Mouse (Mus musculus) skeletal muscle tissue, adult 2 months (tissue): ENCODE measurements around the gene Os9.
"Not testable (repeated sequence)": the region's sequence is repeated elsewhere in the genome, so short reads cannot be mapped to it uniquely, and the experiment has no call there.

Source experiments
- DNase-seq: peaks from one replicate; pipeline ENCODE4 v3.0.0-alpha.2; 2012; ENCODE audit warnings: low read depth, low spot score

The Os9 gene

DNA sequence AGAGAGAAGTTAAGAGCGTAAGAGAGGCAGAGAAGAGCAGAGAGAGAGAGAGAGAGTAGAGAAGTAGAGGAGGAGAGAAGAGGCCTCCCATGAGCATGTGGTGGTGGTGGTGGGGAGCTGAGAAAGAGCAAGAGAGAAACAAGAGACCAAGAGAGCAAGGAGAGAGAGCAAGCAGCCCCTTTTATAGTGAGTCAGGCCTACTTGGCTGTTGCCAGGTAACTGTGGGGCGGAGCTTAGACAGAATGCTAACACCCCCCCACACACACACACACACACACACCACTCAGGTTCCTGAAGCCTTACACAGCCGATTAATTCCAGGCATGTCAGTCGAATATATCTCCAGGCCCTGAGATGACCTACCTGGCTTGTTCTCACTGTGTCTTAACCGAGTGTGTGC is 24.4 kb upstream of the Os9 start:
- DNase-seq = no peak

DNA sequence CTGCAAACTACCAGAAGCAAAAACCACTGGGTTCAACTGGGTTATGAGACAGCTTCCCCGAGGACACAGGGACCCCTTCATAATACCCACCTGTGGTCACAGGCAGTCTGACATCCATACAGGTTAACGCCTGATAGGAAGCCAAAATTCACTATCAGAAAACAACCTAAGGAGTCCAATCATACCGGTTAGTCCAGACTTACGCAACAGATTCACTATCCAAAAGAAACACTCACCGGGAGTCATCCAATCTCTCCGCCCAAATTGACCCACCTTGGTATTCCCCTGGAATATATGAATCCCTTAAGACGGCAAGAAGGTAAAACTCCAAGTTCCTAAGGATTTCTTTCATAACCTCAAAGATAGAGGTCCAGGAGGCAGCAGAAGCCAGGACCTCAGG is 23.6 kb upstream of the Os9 start:
- DNase-seq = no peak

DNA sequence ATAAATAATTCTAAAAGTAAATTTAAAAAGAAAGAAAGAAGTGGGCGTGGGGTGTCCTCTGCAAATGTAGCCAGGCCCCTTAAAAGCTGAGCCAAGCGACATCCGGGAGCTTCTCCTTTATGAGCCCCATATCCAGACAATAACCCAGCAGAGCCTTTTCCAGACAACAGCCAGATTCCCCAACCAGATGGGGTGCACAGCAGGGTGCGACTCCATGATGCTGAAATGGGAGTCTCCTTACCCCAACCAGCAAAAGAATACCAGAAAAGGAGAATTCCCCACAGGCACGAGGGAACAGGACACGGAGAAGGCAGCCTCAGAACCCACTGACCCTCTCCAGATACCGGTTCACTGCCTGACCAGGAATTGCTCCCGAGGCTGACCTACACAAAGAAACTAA is 22.3 kb upstream of the Os9 start:
- no peak for DNase-seq

DNA sequence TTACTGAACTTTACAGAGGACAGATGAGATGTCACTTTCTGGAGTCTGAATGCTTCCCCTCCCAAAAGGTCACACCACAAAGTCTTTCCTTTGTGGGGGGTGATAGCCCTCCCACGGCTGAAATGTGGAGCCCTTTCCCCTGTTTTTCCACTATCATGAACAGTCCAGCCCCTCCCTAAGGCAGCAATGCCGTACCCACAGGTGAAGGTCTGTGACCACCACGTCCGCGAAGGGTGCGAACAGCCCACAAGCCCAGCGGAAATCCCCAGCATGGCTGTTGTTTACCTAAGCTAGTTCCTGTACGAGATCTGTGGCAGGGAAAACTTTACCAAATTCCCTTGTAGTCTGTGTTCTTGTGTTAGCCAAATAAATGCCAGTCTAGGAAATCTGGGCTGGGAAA is 20.6 kb upstream of the Os9 start:
- DNase-seq = no peak

DNA sequence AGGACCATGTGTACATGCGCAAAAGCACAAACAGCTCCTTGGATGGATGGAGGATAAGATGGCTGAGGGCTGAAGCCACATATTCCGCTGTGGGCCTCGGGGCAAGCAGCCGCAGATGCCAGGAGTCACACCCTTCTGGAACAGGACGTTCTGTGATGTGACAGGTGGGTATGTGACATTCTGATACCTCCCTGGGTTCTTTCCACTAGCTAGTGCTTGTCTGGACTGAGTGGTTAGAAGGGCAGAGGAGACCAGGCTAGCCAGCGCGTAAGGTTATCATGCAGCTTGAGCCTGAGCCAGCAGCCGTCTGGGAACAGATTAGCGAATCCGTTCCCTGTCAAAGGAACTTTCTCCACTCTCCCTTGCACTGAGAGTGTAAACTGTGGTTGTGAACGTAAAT is 20.0 kb upstream of the Os9 start:
- DNase-seq = no peak

DNA sequence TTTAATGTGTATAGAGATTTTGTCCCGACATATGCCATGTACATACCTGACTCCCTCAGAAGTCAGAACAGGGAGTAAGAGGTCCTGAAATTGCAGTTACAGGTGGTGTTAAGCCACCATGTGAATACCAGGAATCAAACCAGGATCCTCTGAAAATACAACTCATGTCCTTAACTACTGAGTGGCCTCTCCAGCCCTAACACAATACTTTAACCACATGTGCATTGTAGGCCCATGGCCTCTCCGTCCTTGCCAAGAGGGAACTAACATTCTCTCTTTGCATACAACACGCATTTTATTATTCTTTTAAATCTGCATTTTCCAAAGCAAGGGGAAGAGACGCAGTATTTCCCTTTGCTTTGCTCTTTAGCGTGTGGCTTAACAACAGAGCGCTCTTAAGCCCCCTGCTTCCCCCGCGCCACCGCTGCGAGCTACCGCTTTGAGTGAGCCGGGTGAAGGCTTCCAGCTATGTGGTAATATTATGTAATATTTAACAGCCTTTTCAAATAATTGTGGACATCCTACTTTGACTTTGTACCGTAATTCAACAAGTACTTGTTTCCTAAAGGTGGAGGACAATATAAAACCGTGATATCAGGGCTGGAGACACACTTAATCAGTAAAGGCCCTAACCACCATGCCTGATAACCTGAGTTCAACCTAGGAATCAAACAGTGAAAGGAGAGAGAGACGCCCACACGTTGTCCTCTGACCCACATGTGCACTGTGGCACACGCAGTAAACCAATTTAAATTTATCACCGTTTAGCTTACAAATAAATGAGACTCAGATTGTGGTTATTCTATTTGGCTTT is 17.6 kb upstream of the Os9 start:
- no peak for DNase-seq

DNA sequence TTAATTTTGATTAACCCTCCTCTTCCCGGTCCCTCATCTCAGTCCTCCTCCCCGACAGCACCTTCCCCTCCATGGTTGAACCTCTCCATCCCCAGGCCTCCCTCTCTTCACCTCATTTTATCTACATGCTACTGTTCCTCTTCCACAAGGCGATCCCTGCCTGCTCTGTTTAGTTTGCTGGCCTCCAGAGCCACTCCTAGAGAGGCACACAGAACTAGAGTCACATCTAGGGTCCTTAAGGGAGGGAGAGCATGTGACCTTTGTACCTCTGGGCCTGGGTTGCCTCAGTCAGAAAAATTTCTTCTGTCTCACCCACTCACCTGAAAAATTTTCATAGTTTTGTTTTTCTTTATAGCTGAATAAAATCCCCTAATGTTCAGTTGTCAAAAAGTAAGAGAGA is 17.0 kb upstream of the Os9 start:
- DNase-seq = no peak

DNA sequence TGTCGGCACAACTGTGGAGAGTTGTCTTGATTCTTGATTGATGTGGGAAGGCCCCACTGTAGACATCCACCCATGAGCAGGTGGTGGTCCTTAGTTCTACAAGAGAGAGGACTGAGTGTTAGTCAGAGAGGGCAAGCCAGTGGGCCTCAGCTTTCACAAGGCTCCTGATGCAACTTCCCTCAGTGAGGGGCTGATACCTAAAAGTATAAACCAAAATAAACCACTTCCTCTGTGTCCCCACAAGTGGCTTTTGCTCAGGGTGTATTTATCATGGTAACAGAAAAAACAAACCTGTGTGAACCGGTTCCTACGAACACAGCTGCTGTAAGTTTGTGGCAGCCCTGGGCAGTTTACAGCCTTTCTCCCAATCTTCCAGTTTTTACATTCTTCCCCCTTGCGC is 15.6 kb upstream of the Os9 start:
- no peak for DNase-seq

DNA sequence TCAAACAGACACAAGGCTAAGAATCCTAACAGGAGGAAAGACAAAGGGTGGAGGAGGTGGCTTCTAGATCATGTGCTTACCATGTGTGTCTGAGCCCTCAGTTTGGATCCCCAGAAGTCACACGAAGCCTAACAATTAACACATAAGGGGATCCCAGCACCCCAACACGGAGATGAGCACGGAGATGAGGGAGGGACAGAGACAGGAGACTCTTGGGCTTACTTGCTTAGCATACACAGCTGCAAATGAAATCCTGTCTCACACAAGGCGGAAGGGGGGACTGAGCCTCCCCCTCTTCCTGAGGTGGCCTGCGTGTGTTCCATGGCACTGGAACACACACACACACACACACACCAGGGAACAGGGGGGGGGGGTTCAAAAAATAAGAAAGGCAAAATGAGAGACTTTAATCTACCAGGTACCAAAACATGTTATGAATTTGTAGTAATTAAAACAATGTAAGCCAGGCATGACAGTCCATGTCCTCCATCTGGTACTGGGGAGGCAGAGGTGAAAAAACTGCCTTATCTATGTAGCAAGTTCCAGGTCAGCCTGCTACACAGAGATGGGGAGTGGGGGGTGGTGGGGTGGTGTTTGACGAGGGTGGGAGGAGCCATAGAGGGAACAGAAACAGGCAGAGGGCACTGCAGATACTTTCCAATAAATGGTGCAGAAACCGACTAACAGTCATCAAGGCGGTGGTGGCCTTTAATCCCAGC is 14.3 kb upstream of the Os9 start:
- DNase-seq = no peak

DNA sequence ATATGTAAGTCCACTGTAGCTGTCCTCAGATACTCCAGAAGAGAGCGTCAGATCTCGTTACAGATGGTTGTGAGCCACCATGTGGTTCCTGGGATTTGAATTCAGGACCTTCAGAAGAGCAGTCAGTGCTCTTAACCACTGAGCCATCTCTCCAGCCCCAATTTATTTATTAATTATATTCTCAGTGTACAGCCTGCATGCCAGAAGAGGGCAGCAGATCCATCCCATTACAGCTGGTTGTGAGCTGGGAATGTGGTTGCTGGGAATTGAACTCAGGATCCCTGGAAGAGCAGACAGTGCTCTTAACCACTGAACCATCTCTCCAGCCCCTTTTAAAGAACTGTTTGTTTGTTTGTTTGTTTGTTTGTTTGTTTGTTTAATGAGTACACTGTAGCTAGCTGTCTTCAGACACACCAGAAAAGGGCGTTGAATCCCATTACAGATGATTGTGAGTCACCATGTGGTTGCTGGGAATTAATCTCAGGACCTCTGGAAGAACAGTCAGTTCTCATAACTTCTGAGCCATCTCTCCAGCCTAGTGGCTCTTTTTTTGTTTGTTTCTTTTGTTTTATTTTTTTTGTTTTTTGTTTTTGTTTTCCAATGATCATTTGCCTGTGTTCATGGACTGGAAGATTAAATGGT is 13.6 kb upstream of the Os9 start:
- DNase-seq = not testable (repeated sequence)

DNA sequence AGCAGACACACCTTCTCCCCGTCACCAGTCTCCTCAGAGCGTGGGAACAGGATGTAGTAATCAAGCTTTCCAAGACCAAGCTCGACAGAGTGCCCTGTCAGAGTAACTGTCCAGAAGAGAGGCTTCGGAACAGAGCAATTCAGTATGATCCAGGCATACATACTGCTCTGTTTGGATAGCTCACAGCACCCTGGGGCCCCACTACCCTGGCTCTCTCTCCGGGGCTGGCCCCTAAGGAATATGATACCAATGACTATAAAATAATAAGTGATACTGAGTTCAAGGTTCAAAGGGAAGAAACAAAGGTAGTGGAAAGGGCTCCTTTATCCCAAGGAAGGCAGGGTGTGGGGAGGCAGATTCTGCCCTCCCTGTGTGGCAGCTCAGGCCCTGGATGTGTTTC is 11.5 kb upstream of the Os9 start:
- no peak for DNase-seq

DNA sequence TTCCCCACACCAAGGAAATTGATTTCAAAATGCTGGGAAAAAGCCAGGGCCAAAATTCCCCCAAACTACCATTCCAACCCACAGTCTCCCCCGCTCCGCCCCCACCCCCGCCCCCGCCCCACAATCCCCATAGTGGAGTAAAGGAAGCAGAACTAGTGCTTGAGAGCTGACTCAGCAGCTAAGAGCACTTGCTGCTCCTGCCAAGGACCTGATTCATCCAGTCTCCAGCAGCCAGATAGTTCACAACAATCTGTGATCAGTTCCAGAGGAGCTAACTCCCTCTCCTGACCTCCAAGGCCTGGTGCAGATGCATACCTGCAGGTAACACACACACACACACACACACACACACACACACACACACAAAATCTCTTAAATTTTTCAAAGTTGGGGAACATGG is 8.5 kb upstream of the Os9 start:
- no peak for DNase-seq

DNA sequence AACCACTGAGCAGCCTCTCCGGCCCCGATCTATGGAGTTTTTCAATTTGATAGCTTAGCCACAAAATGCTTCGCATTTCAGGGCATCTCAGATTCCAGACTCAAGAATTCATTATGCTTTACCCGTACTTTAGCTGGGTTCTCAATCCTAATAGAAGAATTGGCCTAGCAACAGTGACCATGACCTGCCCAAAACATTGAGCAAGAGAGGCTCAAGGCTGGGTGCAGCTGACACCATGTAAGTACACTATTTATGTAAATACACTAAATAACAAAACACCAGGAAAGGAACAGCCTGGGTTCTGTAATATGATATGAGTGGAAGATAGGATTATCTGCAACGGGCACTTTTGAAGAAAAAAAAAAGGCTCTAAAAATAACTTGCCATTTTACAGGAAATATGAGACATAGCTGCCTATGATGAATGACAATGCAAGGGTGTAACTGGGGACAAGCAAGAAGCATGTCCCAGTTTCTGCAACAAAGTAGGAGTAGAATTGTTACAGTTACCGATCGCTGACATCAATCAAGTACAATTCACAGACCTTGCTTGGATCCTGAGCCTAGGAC is 6.9 kb upstream of the Os9 start:
- no peak for DNase-seq

DNA sequence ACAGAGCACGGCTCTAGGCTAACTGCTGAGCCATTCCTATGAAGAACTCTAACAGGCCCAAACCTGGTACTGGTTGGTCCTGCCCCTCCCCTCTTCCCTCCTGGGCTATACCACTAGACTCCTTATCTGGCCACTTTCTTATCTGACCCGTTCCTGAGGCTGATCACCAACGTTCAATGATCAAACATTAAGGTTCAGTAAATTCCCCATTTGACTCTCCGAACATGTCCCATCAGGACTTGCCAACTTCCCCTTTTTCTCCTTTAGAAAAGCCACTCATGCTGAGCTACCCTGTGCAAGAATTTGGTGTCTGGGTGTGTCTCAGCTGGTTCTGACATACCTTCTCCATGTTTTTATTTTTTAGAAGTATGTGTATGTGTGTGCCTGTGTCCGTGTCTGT is 5.6 kb upstream of the Os9 start:
- DNase-seq = no peak

DNA sequence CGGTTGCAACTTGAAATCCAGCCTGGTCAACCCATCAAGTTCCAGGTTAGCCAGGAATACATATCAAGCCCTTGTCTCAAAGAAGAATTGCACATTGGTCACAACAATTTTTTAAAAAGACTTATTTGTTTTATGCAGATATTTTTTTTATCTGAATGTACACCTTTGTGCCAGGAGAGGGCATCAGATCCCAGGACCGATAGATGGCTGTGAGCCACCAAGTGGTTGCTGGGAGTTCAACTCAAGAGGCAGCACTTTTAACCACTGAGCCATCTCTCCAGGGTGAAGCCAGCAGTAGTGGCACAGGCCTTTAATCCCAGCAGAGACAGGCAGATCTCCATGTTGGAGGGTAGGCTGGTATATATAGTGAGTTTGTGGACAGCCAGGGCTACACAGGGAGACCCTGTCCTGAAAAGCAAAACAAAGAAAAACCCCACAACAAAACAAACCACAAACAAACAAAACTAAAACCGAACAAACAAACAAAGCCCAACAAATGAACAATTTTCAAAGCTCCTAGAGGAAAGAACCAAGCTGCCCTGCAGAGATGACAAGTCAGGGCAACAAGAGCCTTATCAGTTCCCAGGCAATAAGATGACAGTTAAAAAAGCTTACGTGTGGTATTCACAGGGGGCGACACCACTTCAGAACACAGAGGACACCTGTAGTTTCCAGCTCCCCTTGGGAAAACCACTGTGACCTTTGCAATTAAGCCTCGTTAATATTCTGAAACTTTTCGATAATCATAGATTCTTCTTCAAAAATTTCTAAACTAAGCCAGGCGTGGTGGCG is 4.5 kb upstream of the Os9 start:
- DNase-seq = no peak

DNA sequence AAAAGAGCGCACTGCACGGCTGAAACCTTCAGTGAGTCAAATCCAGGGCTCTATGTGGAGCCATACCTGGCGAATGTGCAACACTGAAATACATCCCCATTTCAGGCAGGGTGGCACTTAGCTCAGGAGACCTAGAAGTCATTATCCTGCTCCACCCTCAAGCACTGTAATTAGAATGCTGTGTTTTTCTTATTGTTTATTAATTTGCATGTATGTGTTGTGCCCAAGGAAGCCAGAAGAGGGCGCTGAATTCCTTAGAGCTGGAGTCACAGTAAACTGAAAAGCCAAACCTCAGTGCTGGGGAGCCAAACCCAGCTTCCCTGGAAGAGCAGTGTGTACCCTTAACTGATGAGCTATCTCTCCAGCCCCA is 2.5 kb upstream of the Os9 start:
- peak; percentile 50 for DNase-seq

DNA sequence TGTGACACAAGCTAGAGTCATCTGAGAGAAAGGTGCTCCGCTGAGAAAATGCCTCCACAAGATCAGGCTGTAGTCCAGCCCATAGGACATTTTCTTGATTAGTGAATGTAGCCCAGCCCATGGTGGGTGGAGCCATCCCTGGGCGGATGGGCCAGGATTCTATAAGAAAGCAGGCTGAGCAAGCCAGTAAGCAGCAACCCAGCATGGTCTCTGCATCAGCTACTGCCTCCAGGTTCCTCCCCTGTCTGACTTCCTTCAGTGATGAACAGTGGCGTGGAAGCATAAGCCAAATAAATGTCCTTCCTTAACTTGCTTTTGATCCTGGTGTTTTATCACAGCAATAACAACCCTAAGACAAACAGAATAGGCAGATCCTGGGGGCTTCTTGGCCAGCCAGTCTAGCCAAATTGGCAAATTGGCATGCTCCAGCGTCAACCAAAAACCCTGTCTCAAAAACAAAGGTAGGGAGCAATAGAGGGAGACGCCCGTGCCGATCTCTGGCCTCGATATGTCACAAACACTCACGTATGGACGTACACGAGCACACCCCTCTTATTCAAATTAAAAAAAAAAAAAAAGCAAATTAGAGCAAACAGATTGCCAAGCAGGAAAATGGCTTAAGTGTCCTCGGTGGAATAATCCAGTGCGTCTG is 2.0 kb upstream of the Os9 start:
- no peak for DNase-seq

DNA sequence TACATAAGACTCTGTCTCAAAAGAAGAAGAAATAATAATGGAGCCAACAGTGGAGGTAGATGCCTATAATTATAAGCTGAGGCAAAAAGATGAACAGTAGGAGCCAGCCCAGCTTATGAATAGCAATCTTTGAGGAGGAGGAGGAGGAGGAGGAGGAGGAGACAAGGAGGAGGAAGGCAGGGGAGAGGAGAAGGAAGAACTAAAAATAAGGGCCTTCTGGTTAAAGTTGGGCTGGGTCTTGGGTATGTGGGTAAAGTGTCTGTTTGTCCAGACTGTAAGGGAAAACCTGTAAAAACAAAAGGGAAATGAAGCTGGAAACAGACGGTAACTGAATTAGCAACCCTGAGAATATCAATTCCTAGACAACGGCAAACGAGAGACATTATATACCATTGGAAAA is 1.1 kb upstream of the Os9 start:
- no peak for DNase-seq

DNA sequence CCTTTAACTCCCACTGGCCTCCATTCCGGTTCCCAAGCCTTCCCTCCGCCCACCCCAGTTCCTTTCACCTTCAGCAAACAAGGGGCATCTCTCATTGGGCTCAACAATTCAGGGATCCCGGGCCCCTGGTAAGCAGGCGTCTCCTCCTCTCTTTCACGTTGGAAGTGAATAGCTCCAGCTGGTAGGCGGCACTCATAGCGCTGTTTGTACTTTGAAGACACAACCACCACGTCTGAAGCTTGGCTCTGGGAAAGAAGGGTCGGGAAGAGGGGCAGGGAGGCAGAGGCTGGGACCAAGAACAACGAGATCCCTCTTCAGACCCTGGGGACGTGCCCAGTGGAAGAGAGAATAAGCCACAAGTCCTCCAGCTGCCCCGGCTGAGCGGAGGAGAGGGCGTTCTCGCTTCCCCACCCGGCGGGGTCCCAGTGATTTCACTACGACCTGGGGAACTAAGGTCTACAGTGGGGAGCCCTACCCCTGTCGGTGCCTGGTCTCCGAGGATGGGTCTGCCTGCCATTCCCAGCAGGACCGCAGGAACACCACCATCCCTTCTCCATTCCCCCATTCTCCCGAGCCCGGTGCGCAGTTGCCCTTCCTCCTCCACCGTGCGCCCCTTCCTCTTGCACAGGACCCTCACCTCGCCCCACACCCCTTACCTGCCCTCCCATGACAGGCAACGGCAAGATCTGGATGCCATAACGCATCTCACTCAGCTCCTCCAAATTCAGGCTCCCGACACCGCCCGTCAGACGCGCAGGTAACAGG is 448 bp downstream of the Os9 start:
- DNase-seq = no peak

DNA sequence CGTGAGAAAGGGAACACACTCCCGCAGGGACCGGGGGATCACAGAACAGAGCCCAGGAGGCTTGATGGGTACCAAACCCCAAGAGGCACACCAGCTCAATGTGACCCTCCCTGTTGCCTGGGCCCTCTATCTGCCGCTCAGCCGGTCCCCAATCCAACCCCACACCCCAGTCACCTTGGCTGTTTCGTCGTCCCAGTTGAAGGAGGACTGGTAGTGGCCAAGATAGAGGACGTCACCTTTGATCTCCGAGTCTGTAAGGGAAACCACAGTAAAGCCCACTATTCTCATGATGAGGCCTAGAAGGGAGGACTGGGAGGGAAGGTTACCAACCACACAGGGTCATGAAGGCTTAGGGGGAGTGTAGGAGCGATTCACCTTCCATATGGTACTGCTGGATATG is 1.7 kb downstream of the Os9 start:
- DNase-seq = no peak

DNA sequence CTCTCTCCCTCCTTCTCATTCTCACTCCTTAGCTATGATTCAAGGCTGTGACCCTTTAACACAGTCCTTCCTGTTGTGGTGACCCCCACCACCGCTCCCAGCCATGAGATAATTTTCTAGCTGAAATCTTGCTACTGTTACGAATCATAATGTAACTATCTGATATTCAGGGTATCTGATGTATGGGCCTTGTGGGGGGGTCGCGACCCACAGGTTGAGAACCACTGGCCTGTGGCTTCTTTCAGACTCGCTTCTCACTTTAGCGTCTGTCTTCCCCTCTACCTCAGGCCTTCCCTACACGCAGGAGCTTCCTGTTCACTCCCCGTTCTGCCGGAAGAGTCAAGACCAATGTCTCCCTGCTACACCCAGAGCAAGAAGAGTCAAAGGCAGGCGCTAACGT is 2.5 kb downstream of the Os9 start:
- DNase-seq = no peak
